Mouse (Mus musculus): ENCODE measurements around the gene Mitf. TPM values are rescaled to one million over a fixed set of nuclear protein-coding genes. Genes with fewer than 3 reads are reported as not detected.

Gene Mitf
- polyA plus RNA-seq, 1 experiment: 10.2 TPM

DNA sequence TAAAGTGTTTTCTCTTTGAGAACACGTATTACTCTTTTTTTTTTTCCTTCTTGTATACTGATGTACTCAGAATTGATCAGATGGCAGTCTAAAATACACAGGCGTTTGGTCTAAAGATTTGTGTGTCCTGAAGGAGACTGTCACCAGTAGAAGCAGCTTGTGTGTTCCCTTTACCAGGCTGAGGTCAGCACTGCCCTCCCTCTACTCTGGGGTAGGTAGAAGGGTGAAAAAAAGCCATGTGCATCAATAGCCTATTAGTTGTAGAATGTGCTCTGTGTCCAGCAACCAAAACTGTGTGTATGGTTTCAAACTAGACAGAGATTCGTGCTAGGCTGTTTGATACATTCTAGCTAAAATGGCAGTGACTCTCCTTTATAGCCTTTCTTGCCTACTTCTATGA is 122.2 kb downstream of the Mitf start:
- 88% methylated on average over 3 of the region's 3 CpGs for WGBS
- Histone ChIP-seq H3K27ac (ENCODE audit: insufficient read depth, low read length) (no peak overlapping the region), H3K4me1 (ENCODE audit: control insufficient read depth, insufficient read depth, low read length) (peaks cover 7% of the 10 kb centered on the region), H3K4me3 (replicated peaks; ENCODE audit: insufficient read depth, low read depth, low read length) (no peak overlapping the region), H3K27me3 (ENCODE audit: control insufficient read depth, insufficient read depth, low read length) (no peaks in the 10 kb centered on the region)
- DNase-seq: no peak
- TF ChIP-seq CTCF (IDR thresholded peaks at IDR 0.05; ENCODE audit: borderline replicate concordance, insufficient read depth, low read depth, low read length) (no peak), POLR2A (IDR thresholded peaks at IDR 0.05; ENCODE audit: borderline replicate concordance, insufficient read depth, low read length) (no peak)

DNA sequence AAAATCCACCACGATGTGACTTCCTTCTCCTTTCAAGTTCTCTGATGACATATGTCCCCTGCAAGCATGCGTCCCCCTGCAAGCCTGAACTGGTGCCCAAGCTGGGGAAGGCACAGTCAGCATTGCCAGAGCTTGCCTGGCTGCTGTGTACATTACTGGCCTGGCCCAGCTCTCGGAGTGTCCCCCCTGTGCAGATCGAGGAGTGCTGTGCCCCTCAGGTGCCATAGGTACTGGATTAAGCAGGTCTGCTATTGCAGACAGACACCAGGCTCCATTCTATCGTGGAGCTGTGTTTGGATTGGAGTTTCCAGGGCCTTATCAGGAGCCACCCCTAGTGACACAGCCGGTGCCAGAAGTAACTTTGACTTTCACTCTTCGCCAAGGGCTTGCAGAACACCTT is 122.6 kb downstream of the Mitf start:
- DNase-seq: no peak
- H3K27ac ChIP-seq (ENCODE audit: insufficient read depth, low read length): no peak overlapping the region
- no peak overlapping the region for H3K4me3 ChIP-seq (replicated peaks; ENCODE audit: insufficient read depth, low read depth, low read length)
- H3K4me1 ChIP-seq (ENCODE audit: control insufficient read depth, insufficient read depth, low read length): peaks cover 7% of the 10 kb centered on the region
- TF ChIP-seq CTCF (IDR thresholded peaks at IDR 0.05; ENCODE audit: borderline replicate concordance, insufficient read depth, low read depth, low read length) (no peak), POLR2A (IDR thresholded peaks at IDR 0.05; ENCODE audit: borderline replicate concordance, insufficient read depth, low read length) (no peak)
- no peaks in the 10 kb centered on the region for H3K27me3 ChIP-seq (ENCODE audit: control insufficient read depth, insufficient read depth, low read length)
- 35% methylated on average over 7 of the region's 7 CpGs for WGBS

- Histone ChIP-seq H3K27ac (ENCODE audit: insufficient read depth, low read length) (no peak overlapping the region), H3K4me1 (ENCODE audit: control insufficient read depth, insufficient read depth, low read length) (no peaks in the 10 kb centered on the region), H3K27me3 (ENCODE audit: control insufficient read depth, insufficient read depth, low read length) (no peaks in the 10 kb centered on the region), H3K4me3 (replicated peaks; ENCODE audit: insufficient read depth, low read depth, low read length) (no peak overlapping the region)
- TF ChIP-seq CTCF (IDR thresholded peaks at IDR 0.05; ENCODE audit: borderline replicate concordance, insufficient read depth, low read depth, low read length) (no peak), POLR2A (IDR thresholded peaks at IDR 0.05; ENCODE audit: borderline replicate concordance, insufficient read depth, low read length) (no peak)
- WGBS: 82% methylated on average over 5 of the region's 5 CpGs
- no peak for DNase-seq
Measured at GRCm38 (mm10) chr6:97937139-97937538, 130.3 kb downstream of the Mitf start.

- 56% methylated on average over 11 of the region's 11 CpGs for WGBS
- Histone ChIP-seq H3K27ac (ENCODE audit: insufficient read depth, low read length) (no peak overlapping the region), H3K4me3 (replicated peaks; ENCODE audit: insufficient read depth, low read depth, low read length) (no peak overlapping the region), H3K4me1 (ENCODE audit: control insufficient read depth, insufficient read depth, low read length) (no peaks in the 10 kb centered on the region), H3K27me3 (ENCODE audit: control insufficient read depth, insufficient read depth, low read length) (no peaks in the 10 kb centered on the region)
- TF ChIP-seq POLR2A (IDR thresholded peaks at IDR 0.05; ENCODE audit: borderline replicate concordance, insufficient read depth, low read length): no peak
- TF ChIP-seq CTCF (IDR thresholded peaks at IDR 0.05; ENCODE audit: borderline replicate concordance, insufficient read depth, low read depth, low read length): no peak
- no peak for DNase-seq
Measured at GRCm38 (mm10) chr6:97937897-97938614, 131.2 kb downstream of the Mitf start.

DNA sequence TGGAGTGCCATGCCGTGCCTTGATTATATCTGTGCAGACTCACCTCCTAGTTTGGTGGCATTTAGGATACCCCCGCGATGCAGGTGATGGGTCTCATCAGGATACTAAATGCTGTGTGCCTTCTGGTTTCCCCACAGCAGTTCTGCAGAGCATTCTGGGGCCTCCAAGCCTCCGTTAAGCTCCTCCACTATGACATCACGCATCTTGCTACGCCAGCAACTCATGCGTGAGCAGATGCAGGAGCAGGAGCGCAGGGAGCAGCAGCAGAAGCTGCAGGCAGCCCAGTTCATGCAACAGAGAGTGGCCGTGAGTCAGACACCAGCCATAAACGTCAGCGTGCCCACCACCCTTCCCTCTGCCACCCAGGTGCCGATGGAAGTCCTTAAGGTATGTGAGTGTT is 134.1 kb downstream of the Mitf start:
- H3K27ac ChIP-seq (ENCODE audit: insufficient read depth, low read length): no peak overlapping the region

GRCm38 (mm10) chr6:97950033-97950881 is 143.4 kb downstream of the Mitf start:
- no peaks in the 10 kb centered on the region for H3K27me3 ChIP-seq (ENCODE audit: control insufficient read depth, insufficient read depth, low read length)
- H3K27ac ChIP-seq (ENCODE audit: insufficient read depth, low read length): no peak overlapping the region
- no peak overlapping the region for H3K4me3 ChIP-seq (replicated peaks; ENCODE audit: insufficient read depth, low read depth, low read length)
- TF ChIP-seq POLR2A (IDR thresholded peaks at IDR 0.05; ENCODE audit: borderline replicate concordance, insufficient read depth, low read length) (no peak), CTCF (IDR thresholded peaks at IDR 0.05; ENCODE audit: borderline replicate concordance, insufficient read depth, low read depth, low read length) (no peak)
- WGBS: 57% methylated on average over 13 of the region's 13 CpGs
- no peak for DNase-seq
- no peaks in the 10 kb centered on the region for H3K4me1 ChIP-seq (ENCODE audit: control insufficient read depth, insufficient read depth, low read length)

More for the DNA sequence above, 134.1 kb downstream of the Mitf start:
- Histone ChIP-seq H3K27me3 (ENCODE audit: control insufficient read depth, insufficient read depth, low read length) (no peaks in the 10 kb centered on the region), H3K4me3 (replicated peaks; ENCODE audit: insufficient read depth, low read depth, low read length) (no peak overlapping the region), H3K4me1 (ENCODE audit: control insufficient read depth, insufficient read depth, low read length) (no peaks in the 10 kb centered on the region)
- no peak for DNase-seq
- WGBS: 82% methylated on average over 12 of the region's 12 CpGs
- no peak for TF ChIP-seq CTCF (IDR thresholded peaks at IDR 0.05; ENCODE audit: borderline replicate concordance, insufficient read depth, low read depth, low read length)
- TF ChIP-seq POLR2A (IDR thresholded peaks at IDR 0.05; ENCODE audit: borderline replicate concordance, insufficient read depth, low read length): no peak

- no peak overlapping the region for H3K27ac ChIP-seq (ENCODE audit: insufficient read depth, low read length)
- no peak for DNase-seq
- H3K27me3 ChIP-seq (ENCODE audit: control insufficient read depth, insufficient read depth, low read length): no peaks in the 10 kb centered on the region
- WGBS: 47% methylated on average over 2 of the region's 2 CpGs
- no peaks in the 10 kb centered on the region for H3K4me1 ChIP-seq (ENCODE audit: control insufficient read depth, insufficient read depth, low read length)
- TF ChIP-seq CTCF (IDR thresholded peaks at IDR 0.05; ENCODE audit: borderline replicate concordance, insufficient read depth, low read depth, low read length) (no peak), POLR2A (IDR thresholded peaks at IDR 0.05; ENCODE audit: borderline replicate concordance, insufficient read depth, low read length) (no peak)
- no peak overlapping the region for H3K4me3 ChIP-seq (replicated peaks; ENCODE audit: insufficient read depth, low read depth, low read length)
Measured at GRCm38 (mm10) chr6:97950882-97951245, 144.0 kb downstream of the Mitf start.

- 89% methylated on average over 1 of the region's 1 CpGs for WGBS
Measured at GRCm38 (mm10) chr6:97951711-97952110, 144.9 kb downstream of the Mitf start.

More at GRCm38 (mm10) chr6:97951711-97952110, 144.9 kb downstream of the Mitf start:
- Histone ChIP-seq H3K27me3 (ENCODE audit: control insufficient read depth, insufficient read depth, low read length) (no peaks in the 10 kb centered on the region), H3K27ac (ENCODE audit: insufficient read depth, low read length) (no peak overlapping the region), H3K4me3 (replicated peaks; ENCODE audit: insufficient read depth, low read depth, low read length) (no peak overlapping the region), H3K4me1 (ENCODE audit: control insufficient read depth, insufficient read depth, low read length) (no peaks in the 10 kb centered on the region)
- TF ChIP-seq POLR2A (IDR thresholded peaks at IDR 0.05; ENCODE audit: borderline replicate concordance, insufficient read depth, low read length) (no peak), CTCF (IDR thresholded peaks at IDR 0.05; ENCODE audit: borderline replicate concordance, insufficient read depth, low read depth, low read length) (no peak)
- DNase-seq: no peak

Measured in cerebellum, adult 2 months (tissue).